Mouse (Mus musculus) neural tube, embryonic 12.5 days (tissue): ENCODE measurements around the gene Phf21a. TPM values are rescaled to one million over a fixed set of nuclear protein-coding genes. Genes with fewer than 3 reads are reported as not detected.

Source experiments
- ATAC-seq: fragments of 200-750 bp; cut with Nextera tagmentation; 2 replicates; pipeline ENCODE4 v1.8.0; 2017; ENCODE audit warnings: low read depth, mild to moderate bottlenecking, moderate TSS enrichment, moderate library complexity; ENCODE audit not compliant: low FRiP score
- H3K27ac ChIP-seq: fragments of 300-500 bp; sonication (generic); 2 replicates; pipeline ENCODE4 v1.5.1; 2016
- H3K27me3 ChIP-seq: fragments of 300-500 bp; sonication (generic); replicated peaks from 2 replicates; pipeline ENCODE4 v1.6.1; 2016; ENCODE audit warnings: mild to moderate bottlenecking
- H3K36me3 ChIP-seq: fragments of 300-500 bp; sonication (generic); 2 replicates; pipeline ENCODE4 v1.6.1; 2016; ENCODE audit warnings: mild to moderate bottlenecking
- H3K4me1 ChIP-seq: fragments of 300-500 bp; sonication (generic); 2 replicates; pipeline ENCODE4 v1.6.1; 2016
- H3K4me2 ChIP-seq: fragments of 300-500 bp; sonication (generic); replicated peaks from 2 replicates; pipeline ENCODE4 v1.6.1; 2016; ENCODE audit warnings: mild to moderate bottlenecking
- H3K4me3 ChIP-seq: fragments of 300-500 bp; sonication (generic); 2 replicates; pipeline ENCODE4 v1.5.1; 2016
- H3K9ac ChIP-seq: fragments of 300-500 bp; sonication (generic); 2 replicates; pipeline ENCODE4 v1.6.1; 2016; ENCODE audit warnings: mild to moderate bottlenecking
- H3K9me3 ChIP-seq: fragments of 300-500 bp; sonication (generic); 2 replicates; pipeline ENCODE4 v1.6.1; 2016; ENCODE audit warnings: mild to moderate bottlenecking
- WGBS: fragments of 180-500 bp; shearing (Covaris S2); methylation state at CpG from one replicate; pipeline ENCODE4 v1.1.7; 2016; 5-methylcytosine and 5-hydroxymethylcytosine counted together
- polyA plus RNA-seq: library from polyadenylated mRNA; unstranded; fragments of >200 nt; fragmentation: Nextera tagmentation; extraction: Ambion mirVana; gene quantifications from 2 replicates; pipeline ENCODE4 v1.2.1, GENCODE M21; 2016

Phf21a gene
- polyA plus RNA-seq, 1 experiment from 2014 or later: 38.4 TPM

DNA sequence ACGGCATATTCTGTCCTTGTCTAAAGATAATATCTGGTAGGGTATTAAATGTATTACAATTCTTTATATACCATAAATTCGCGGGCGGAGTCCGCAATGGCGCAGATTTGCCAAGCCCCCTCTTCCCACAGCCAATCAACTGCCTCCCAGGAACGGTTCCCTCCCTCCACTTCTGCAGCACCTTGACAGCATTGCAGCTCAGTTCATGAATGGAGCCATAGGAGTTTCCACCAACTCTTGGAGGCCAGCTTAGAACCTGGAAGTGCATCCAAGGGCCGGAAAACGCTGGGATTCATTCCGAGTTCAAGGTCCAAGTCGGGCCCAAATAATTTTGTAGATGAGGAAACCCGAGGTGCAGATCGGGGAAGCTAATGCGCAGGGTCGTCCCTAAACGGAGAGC lies 281.6 kb downstream of the Phf21a start, which contains the start of the genes Pex16 and Large2:
Gene Pex16 (plus strand): TSS at position 163 of the 400 bp plus-strand sequence.
Gene Large2 (minus strand): TSS at position 356 of the 400 bp plus-strand sequence.
- Histone ChIP-seq H3K4me2 (peak within 1 kb of the TSS; percentile 91), H3K27me3 (peaks cover 24% of the 10 kb centered on the region), H3K9me3 (no peaks in the 10 kb centered on the region), H3K27ac (peak within 1 kb of the TSS; percentile 48), H3K9ac (peak within 1 kb of the TSS; percentile 67), H3K36me3 (peaks cover 25% of the 10 kb centered on the region), H3K4me1 (peaks cover 42% of the 10 kb centered on the region), H3K4me3 (peak within 1 kb of the TSS; percentile 71)
- ATAC-seq: peak; percentile 41
- WGBS: 3% methylated on average over 16 of the region's 16 CpGs

- Histone ChIP-seq H3K9me3 (no peaks in the 10 kb centered on the region), H3K4me2 (peak overlapping the region; percentile 91), H3K36me3 (peaks cover 31% of the 10 kb centered on the region), H3K4me1 (peaks cover 38% of the 10 kb centered on the region), H3K27ac (peak overlapping the region; percentile 23; the same call in 1 of the 2 replicates), H3K4me3 (peak overlapping the region; percentile 71), H3K27me3 (peaks cover 18% of the 10 kb centered on the region), H3K9ac (peak overlapping the region; percentile 67)
- WGBS: under 1% methylated on average over 29 of the region's 29 CpGs
- peak; percentile 88 for ATAC-seq
Measured at GRCm38 (mm10) chr2:92375099-92375623, 282.2 kb downstream of the Phf21a start.

- H3K27ac ChIP-seq: no peak overlapping the region
- H3K9ac ChIP-seq: peak overlapping the region; percentile 67
- H3K4me1 ChIP-seq: peaks cover 31% of the 10 kb centered on the region
- H3K27me3 ChIP-seq: peaks cover 11% of the 10 kb centered on the region; the same call in 1 of the 2 replicates
- H3K9me3 ChIP-seq: no peaks in the 10 kb centered on the region
- H3K4me3 ChIP-seq: peak overlapping the region; percentile 71
- 10% methylated on average over 10 of the region's 10 CpGs for WGBS
- peak; percentile 1; the same call in 1 of the 2 replicates for ATAC-seq
- H3K4me2 ChIP-seq: peak overlapping the region; percentile 91
- H3K36me3 ChIP-seq: peaks cover 38% of the 10 kb centered on the region
Measured at GRCm38 (mm10) chr2:92375788-92376187, 282.9 kb downstream of the Phf21a start.

GRCm38 (mm10) chr2:92376300-92376699 lies 283.4 kb downstream of the Phf21a start:
- Histone ChIP-seq H3K36me3 (peaks cover 43% of the 10 kb centered on the region), H3K27me3 (0 out of 2 replicates have a peak, but pooled peaks cover 6% of the 10 kb centered on the region), H3K4me2 (peak overlapping the region; percentile 91), H3K9ac (peak overlapping the region; percentile 67; the same call in 1 of the 2 replicates), H3K4me3 (0 out of 2 replicates have a peak overlapping the region, but pooled peaks have one; percentile 71), H3K9me3 (no peaks in the 10 kb centered on the region), H3K27ac (no peak overlapping the region), H3K4me1 (peaks cover 26% of the 10 kb centered on the region)
- ATAC-seq: no peak
- 84% methylated on average over 6 of the region's 6 CpGs for WGBS

DNA sequence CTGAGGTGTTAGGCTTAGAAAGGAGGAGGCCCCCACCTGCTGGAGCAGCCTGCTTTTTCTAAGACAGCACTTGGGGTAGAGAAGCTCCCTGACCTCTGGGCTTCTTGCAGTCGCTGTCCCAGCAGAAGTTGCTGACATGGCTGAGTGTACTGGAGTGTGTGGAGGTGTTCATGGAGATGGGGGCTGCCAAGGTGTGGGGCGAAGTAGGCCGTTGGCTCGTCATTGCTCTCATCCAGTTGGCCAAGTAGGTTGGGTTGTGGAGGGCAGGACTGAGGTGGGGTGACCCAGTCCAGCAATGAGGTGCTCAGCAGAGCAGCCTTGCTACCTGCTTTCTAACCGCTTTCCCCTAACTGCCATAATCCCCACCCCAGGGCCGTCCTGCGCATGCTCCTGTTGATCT lies 284.4 kb downstream of the Phf21a start:
- H3K36me3 ChIP-seq: peaks cover 53% of the 10 kb centered on the region
- no peak overlapping the region for H3K9ac ChIP-seq
- H3K27ac ChIP-seq: no peak overlapping the region
- H3K9me3 ChIP-seq: no peaks in the 10 kb centered on the region
- WGBS: 95% methylated on average over 7 of the region's 7 CpGs
- 0 out of 2 replicates have a peak, but pooled peaks cover 3% of the 10 kb centered on the region for H3K27me3 ChIP-seq
- H3K4me2 ChIP-seq: no peak overlapping the region
- no peak overlapping the region for H3K4me3 ChIP-seq
- ATAC-seq: no peak
- peaks cover 16% of the 10 kb centered on the region for H3K4me1 ChIP-seq

- Histone ChIP-seq H3K36me3 (peaks cover 79% of the 10 kb centered on the region), H3K4me2 (no peak overlapping the region), H3K9ac (no peak overlapping the region), H3K9me3 (no peaks in the 10 kb centered on the region), H3K27me3 (no peaks in the 10 kb centered on the region), H3K27ac (no peak overlapping the region), H3K4me1 (peaks cover 11% of the 10 kb centered on the region), H3K4me3 (no peak overlapping the region)
- 82% methylated on average over 17 of the region's 17 CpGs for WGBS
- no peak for ATAC-seq
Measured at GRCm38 (mm10) chr2:92379783-92380494, 287.0 kb downstream of the Phf21a start.

DNA sequence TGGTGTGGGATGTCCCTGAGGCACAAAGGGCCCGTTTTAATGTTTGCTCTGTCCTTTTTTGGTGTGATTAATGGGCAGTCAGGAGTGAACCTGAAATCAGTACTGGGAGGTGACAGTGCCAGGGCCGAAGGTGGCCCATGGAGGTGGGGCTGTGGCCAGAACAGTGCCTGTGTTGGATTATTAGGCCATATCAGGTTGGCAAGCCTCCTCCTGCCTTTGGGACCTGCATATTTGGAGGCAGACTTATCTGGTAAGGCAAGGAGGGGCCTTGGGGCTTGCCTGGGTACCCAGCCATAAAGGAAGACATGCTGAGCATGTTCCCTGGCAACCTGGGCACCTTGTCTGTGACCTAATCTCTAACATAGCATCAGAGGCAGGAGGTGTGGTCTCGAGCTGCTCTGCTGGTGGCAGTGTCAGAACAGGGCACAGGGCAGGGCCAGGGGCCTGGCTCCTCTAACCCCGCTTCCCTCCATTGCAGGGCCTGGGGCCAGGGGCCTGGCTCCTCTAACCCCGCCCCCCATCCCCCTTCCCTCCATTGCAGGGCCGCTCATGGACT lies 287.7 kb downstream of the Phf21a start:
- Histone ChIP-seq H3K27me3 (no peaks in the 10 kb centered on the region), H3K36me3 (peaks cover 86% of the 10 kb centered on the region), H3K4me3 (no peak overlapping the region), H3K4me2 (no peak overlapping the region), H3K4me1 (peaks cover 10% of the 10 kb centered on the region), H3K9me3 (no peaks in the 10 kb centered on the region), H3K9ac (no peak overlapping the region), H3K27ac (no peak overlapping the region)
- WGBS: 81% methylated on average over 6 of the region's 6 CpGs
- ATAC-seq: no peak

GRCm38 (mm10) chr2:92381161-92381560 lies 288.2 kb downstream of the Phf21a start:
- WGBS: 89% methylated on average over 5 of the region's 5 CpGs
- H3K9ac ChIP-seq: no peak overlapping the region
- no peak overlapping the region for H3K4me2 ChIP-seq
- no peak overlapping the region for H3K4me3 ChIP-seq
- ATAC-seq: no peak
- peaks cover 91% of the 10 kb centered on the region for H3K36me3 ChIP-seq
- peaks cover 4% of the 10 kb centered on the region for H3K4me1 ChIP-seq
- no peaks in the 10 kb centered on the region for H3K9me3 ChIP-seq
- no peaks in the 10 kb centered on the region for H3K27me3 ChIP-seq
- no peak overlapping the region for H3K27ac ChIP-seq

- no peak within 1 kb of the TSS for H3K27ac ChIP-seq
- H3K4me2 ChIP-seq: no peak within 1 kb of the TSS
- no peaks in the 10 kb centered on the region for H3K9me3 ChIP-seq
- no peak within 1 kb of the TSS for H3K4me3 ChIP-seq
- no peak within 1 kb of the TSS for H3K9ac ChIP-seq
- no peak for ATAC-seq
- 85% methylated on average over 5 of the region's 5 CpGs for WGBS
- H3K36me3 ChIP-seq: peaks cover 99% of the 10 kb centered on the region
- H3K4me1 ChIP-seq: 0 out of 2 replicates have a peak, but pooled peaks cover under 1% of the 10 kb centered on the region
- H3K27me3 ChIP-seq: no peaks in the 10 kb centered on the region
Measured at GRCm38 (mm10) chr2:92381901-92382588, 289.1 kb downstream of the Phf21a start, which contains the start of gene 1700029I15Rik. Gene 1700029I15Rik, plus strand, starts transcription at chr2:92382538.

GRCm38 (mm10) chr2:92382759-92383158 lies 289.8 kb downstream of the Phf21a start:
- no peak for ATAC-seq
- H3K4me1 ChIP-seq: peaks cover 8% of the 10 kb centered on the region

GRCm38 (mm10) chr2:92384101-92384500 lies 291.2 kb downstream of the Phf21a start:
- Histone ChIP-seq H3K4me1 (peaks cover 17% of the 10 kb centered on the region), H3K4me2 (no peak overlapping the region), H3K4me3 (no peak overlapping the region), H3K9me3 (no peaks in the 10 kb centered on the region), H3K36me3 (peaks cover 86% of the 10 kb centered on the region), H3K27me3 (no peaks in the 10 kb centered on the region), H3K27ac (no peak overlapping the region), H3K9ac (no peak overlapping the region)
- 76% methylated on average over 4 of the region's 4 CpGs for WGBS
- no peak for ATAC-seq

More at GRCm38 (mm10) chr2:92382759-92383158, 289.8 kb downstream of the Phf21a start:
- peaks cover 100% of the 10 kb centered on the region for H3K36me3 ChIP-seq
- H3K9me3 ChIP-seq: no peaks in the 10 kb centered on the region
- no peaks in the 10 kb centered on the region for H3K27me3 ChIP-seq
- WGBS: 78% methylated on average over 4 of the region's 4 CpGs
- H3K4me2 ChIP-seq: no peak overlapping the region
- no peak overlapping the region for H3K27ac ChIP-seq
- H3K9ac ChIP-seq: no peak overlapping the region
- H3K4me3 ChIP-seq: no peak overlapping the region
